Mouse (Mus musculus) c-Kit-positive CD71-positive TER-119-negative erythroid progenitor cells, embryonic 14.5 days (primary cell): Measurements from ENCODE around the gene Fbxo45.
A peak's percentile ranks its signal among the peaks of the same experiment; 100 is the strongest.

Source experiments
- DNase-seq: peaks from one replicate; pipeline ENCODE4 v3.0.0-alpha.2; 2013; ENCODE audit warnings: low read depth

The Fbxo45 gene

GRCm38 (mm10) chr16:32202681-32203080 lies 44.3 kb downstream of the Fbxo45 start:
- peak; percentile 59 for DNase-seq

DNA sequence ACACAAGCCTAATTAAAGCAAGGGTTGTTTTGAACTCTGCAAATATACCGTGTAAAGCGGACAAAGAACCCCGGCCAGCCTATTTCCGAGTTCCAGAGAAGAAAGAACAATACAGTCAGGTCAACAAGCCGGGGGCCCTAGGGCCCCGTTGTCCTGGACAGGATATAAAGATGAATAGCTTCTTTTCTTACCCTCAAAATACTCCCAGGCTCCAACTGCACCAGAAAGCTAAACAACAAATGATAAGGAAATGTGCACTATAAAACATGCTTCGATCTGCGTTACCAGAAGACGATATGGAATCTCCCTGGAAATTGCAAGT lies 46.0 kb downstream of the Fbxo45 start:
- no peak for DNase-seq

DNA sequence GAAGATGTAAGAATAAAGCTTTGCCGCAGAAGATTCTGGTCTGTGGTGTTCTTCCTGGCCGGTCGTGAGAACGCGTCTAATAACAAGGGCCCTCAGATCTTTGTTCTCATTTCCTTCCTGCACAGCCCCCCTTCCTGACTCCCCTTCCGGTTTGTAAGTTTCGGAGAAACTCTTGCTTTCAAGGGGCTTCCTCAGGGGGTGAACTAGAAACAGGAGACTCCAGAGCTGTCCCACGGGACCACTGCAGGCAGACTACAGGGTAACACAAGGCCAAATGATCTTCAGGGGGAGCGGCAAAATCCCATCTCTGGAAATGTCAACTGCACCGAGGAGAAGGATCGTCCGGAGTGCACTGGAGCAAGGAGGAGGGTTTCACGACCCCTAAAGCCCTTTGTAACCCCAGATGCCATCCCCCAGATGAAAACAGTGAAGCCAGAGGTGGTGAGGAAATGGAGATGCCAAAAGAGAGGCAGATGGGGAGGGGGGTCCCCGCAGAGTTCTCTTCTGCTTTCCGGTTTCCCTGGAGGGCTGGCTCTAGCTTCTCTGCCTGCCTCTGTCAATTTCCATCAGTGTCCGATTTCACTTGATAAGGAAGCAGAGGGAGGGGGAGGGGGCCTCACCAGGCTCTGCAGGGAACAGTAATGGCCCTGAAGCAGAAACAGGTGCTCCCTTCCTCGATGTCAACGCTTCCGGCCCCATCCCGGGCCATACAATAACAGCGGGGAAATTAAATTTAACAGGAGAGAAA lies 46.5 kb downstream of the Fbxo45 start:
- no peak for DNase-seq

DNA sequence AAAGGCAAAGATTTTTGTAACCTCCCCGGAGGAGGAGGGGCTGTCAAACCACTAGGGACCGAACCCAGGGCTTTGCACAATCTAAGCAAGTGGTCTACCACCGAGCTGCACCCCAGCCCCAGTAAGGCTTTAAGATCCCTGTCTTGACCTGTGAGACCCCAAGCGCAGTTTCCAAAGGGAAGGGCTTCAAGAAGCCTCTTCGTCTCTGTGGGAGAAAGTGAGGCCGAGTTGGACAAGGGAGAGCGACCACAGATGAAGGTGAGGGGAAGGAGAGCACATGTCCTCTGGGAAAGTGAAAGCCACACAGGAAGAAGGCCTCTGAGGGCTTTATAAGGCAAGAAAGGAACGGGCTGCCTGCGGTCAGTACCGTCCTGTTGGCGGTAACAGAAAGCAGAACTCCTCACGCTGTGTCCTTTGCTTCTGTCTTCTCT lies 56.9 kb downstream of the Fbxo45 start:
- no peak for DNase-seq

GRCm38 (mm10) chr16:32189109-32189508 lies 57.8 kb downstream of the Fbxo45 start:
- no peak for DNase-seq

GRCm38 (mm10) chr16:32186056-32186455 lies 60.9 kb downstream of the Fbxo45 start:
- no peak for DNase-seq
